Mouse (Mus musculus): ENCODE data around the gene Olfr1301.

Gene Olfr1301

DNA sequence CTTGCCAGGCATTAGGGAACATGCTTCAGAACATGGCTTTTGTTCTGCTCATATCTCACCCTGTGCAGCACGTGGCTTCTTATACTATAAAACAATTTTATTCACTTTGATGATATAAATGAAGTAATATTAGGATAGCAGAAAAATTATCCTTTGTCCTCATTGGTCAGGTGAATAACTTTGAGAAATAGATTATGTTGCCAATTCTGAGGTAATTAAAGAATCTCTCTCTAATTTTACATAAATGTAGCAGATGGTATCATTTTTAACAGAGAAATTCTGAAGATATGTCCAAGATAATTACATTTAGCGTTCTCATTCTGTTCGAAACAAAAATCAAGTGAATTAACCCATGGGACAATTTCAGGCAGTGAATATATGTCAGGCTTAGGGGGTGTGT is at the start of gene Olfr1301:
Olfr1301 (plus strand) TSS at position 301 of the 400 bp plus-strand sequence.
- no peak for DNase-seq

DNA sequence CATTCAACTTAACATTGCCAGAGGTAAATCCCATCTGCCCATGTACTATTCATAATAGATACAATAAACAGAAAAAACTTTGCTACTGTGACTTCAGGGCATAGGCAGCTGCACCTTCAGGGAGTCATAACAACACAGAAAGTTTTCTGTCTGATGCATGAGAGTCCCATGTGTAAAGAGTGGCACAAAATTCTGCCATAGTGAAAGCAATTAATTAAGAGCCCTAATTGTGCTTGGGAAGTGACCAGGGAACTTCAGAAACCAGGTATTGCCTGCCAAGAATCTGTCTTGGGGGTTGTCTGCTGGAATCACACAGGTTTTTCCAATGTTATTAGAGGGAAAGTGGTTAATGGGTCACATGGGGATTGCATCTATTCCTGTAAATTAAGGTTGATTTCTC is 24.1 kb upstream of the Olfr1301 start:
- no peak for DNase-seq

DNA sequence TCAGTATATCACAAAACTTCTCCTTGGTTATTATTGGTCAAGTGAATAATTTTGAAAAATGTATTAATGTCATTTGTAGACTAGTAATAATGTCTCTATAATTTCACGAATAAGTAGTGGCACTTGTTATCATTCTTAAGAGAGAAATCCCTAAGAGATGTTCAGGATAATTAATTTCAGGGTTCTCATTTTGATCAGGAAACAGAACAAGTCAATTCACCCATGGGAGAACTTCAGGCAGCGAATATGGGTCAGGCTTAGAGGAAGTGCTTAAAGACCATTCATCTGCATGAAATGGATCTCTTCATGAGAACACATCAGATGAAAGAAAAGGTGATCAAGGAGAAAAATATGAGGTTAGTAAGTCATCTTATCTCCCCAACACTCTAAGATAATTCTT is 26.3 kb downstream of the Olfr1301 start, which contains the start of gene Olfr1302:
Olfr1302 (plus strand) TSS at position 301 of the 400 bp plus-strand sequence.
- no peak for DNase-seq
